Mouse (Mus musculus): ENCODE data around the gene Slc15a1. TPM values are rescaled to one million over a fixed set of nuclear protein-coding genes. Genes with fewer than 3 reads are reported as not detected.

The Slc15a1 gene
- polyA plus RNA-seq, 1 experiment: not detected

- H3K27me3 ChIP-seq (ENCODE audit: control insufficient read depth, insufficient read depth, insufficient read length): no peaks in the 10 kb centered on the region
- H3ac ChIP-seq (ENCODE audit: control insufficient read depth, insufficient read length, low read depth): no peak overlapping the region
- no peaks in the 10 kb centered on the region for H3K79me3 ChIP-seq (ENCODE audit: low read depth)
- H3K36me3 ChIP-seq (ENCODE audit: control insufficient read depth, insufficient read depth): no peaks in the 10 kb centered on the region
- H3K4me3 ChIP-seq (ENCODE audit: insufficient read depth, poor library complexity, severe bottlenecking): no peak overlapping the region
- H3K79me2 ChIP-seq (ENCODE audit: control insufficient read depth, insufficient read depth): no peaks in the 10 kb centered on the region
- TF ChIP-seq MYOG (IDR thresholded peaks at IDR 0.05; ENCODE audit: control insufficient read depth, extremely low read depth, insufficient read length) (no peak), FOSL1 (IDR thresholded peaks at IDR 0.05; ENCODE audit: insufficient read depth, low read length, poor library complexity, severe bottlenecking) (no peak), USF1 (IDR thresholded peaks at IDR 0.05; ENCODE audit: low read depth) (no peak), MYOD1 (IDR thresholded peaks at IDR 0.05; ENCODE audit: control insufficient read depth, insufficient read length, low read depth) (no peak), CTCF (IDR thresholded peaks at IDR 0.05; ENCODE audit: control insufficient read depth, insufficient read depth, insufficient read length) (no peak), MAX (IDR thresholded peaks at IDR 0.05) (no peak), CEBPB (IDR thresholded peaks at IDR 0.05; ENCODE audit: low read depth) (no peak)
These were observed 76.9 kb downstream of the Slc15a1 start for GRCm38 (mm10) chr14:121428148-121428547.

GRCm38 (mm10) chr14:121426743-121427142, 78.3 kb downstream of the Slc15a1 start:
- H3ac ChIP-seq (ENCODE audit: control insufficient read depth, insufficient read length, low read depth): no peak overlapping the region
- H3K79me3 ChIP-seq (ENCODE audit: low read depth): no peaks in the 10 kb centered on the region
- H3K36me3 ChIP-seq (ENCODE audit: control insufficient read depth, insufficient read depth): no peaks in the 10 kb centered on the region
- no peaks in the 10 kb centered on the region for H3K27me3 ChIP-seq (ENCODE audit: control insufficient read depth, insufficient read depth, insufficient read length)
- TF ChIP-seq MAX (IDR thresholded peaks at IDR 0.05) (no peak), USF1 (IDR thresholded peaks at IDR 0.05; ENCODE audit: low read depth) (no peak), FOSL1 (IDR thresholded peaks at IDR 0.05; ENCODE audit: insufficient read depth, low read length, poor library complexity, severe bottlenecking) (no peak), MYOD1 (IDR thresholded peaks at IDR 0.05; ENCODE audit: control insufficient read depth, insufficient read length, low read depth) (no peak), MYOG (IDR thresholded peaks at IDR 0.05; ENCODE audit: control insufficient read depth, extremely low read depth, insufficient read length) (no peak), CTCF (IDR thresholded peaks at IDR 0.05; ENCODE audit: control insufficient read depth, insufficient read depth, insufficient read length) (no peak), CEBPB (IDR thresholded peaks at IDR 0.05; ENCODE audit: low read depth) (no peak)
- H3K79me2 ChIP-seq (ENCODE audit: control insufficient read depth, insufficient read depth): no peaks in the 10 kb centered on the region
- no peak overlapping the region for H3K4me3 ChIP-seq (ENCODE audit: insufficient read depth, poor library complexity, severe bottlenecking)

GRCm38 (mm10) chr14:121425004-121425793, 79.9 kb downstream of the Slc15a1 start:
- no peak overlapping the region for H3ac ChIP-seq (ENCODE audit: control insufficient read depth, insufficient read length, low read depth)
- no peaks in the 10 kb centered on the region for H3K27me3 ChIP-seq (ENCODE audit: control insufficient read depth, insufficient read depth, insufficient read length)
- no peaks in the 10 kb centered on the region for H3K79me2 ChIP-seq (ENCODE audit: control insufficient read depth, insufficient read depth)
- H3K36me3 ChIP-seq (ENCODE audit: control insufficient read depth, insufficient read depth): no peaks in the 10 kb centered on the region
- no peak overlapping the region for H3K4me3 ChIP-seq (ENCODE audit: insufficient read depth, poor library complexity, severe bottlenecking)
- H3K79me3 ChIP-seq (ENCODE audit: low read depth): no peaks in the 10 kb centered on the region
- TF ChIP-seq MAX (IDR thresholded peaks at IDR 0.05) (no peak), FOSL1 (IDR thresholded peaks at IDR 0.05; ENCODE audit: insufficient read depth, low read length, poor library complexity, severe bottlenecking) (no peak), CEBPB (IDR thresholded peaks at IDR 0.05; ENCODE audit: low read depth) (no peak), CTCF (IDR thresholded peaks at IDR 0.05; ENCODE audit: control insufficient read depth, insufficient read depth, insufficient read length) (no peak), MYOG (IDR thresholded peaks at IDR 0.05; ENCODE audit: control insufficient read depth, extremely low read depth, insufficient read length) (no peak), USF1 (IDR thresholded peaks at IDR 0.05; ENCODE audit: low read depth) (no peak)

GRCm38 (mm10) chr14:121423341-121423751, 81.7 kb downstream of the Slc15a1 start:
- H3K79me2 ChIP-seq (ENCODE audit: control insufficient read depth, insufficient read depth): no peaks in the 10 kb centered on the region
- no peak overlapping the region for H3K4me3 ChIP-seq (ENCODE audit: insufficient read depth, poor library complexity, severe bottlenecking)
- no peak overlapping the region for H3ac ChIP-seq (ENCODE audit: control insufficient read depth, insufficient read length, low read depth)
- H3K79me3 ChIP-seq (ENCODE audit: low read depth): no peaks in the 10 kb centered on the region
- no peaks in the 10 kb centered on the region for H3K36me3 ChIP-seq (ENCODE audit: control insufficient read depth, insufficient read depth)
- H3K27me3 ChIP-seq (ENCODE audit: control insufficient read depth, insufficient read depth, insufficient read length): no peaks in the 10 kb centered on the region
- no peak for TF ChIP-seq MAX (IDR thresholded peaks at IDR 0.05)
- no peak for TF ChIP-seq CTCF (IDR thresholded peaks at IDR 0.05; ENCODE audit: control insufficient read depth, insufficient read depth, insufficient read length)
- no peak for TF ChIP-seq MYOD1 (IDR thresholded peaks at IDR 0.05; ENCODE audit: control insufficient read depth, insufficient read length, low read depth)
- no peak for TF ChIP-seq MYOG (IDR thresholded peaks at IDR 0.05; ENCODE audit: control insufficient read depth, extremely low read depth, insufficient read length)
- no peak for TF ChIP-seq FOSL1 (IDR thresholded peaks at IDR 0.05; ENCODE audit: insufficient read depth, low read length, poor library complexity, severe bottlenecking)
- TF ChIP-seq CEBPB (IDR thresholded peaks at IDR 0.05; ENCODE audit: low read depth): no peak
- no peak for TF ChIP-seq USF1 (IDR thresholded peaks at IDR 0.05; ENCODE audit: low read depth)

GRCm38 (mm10) chr14:121422664-121423340, 82.2 kb downstream of the Slc15a1 start:
- Histone ChIP-seq H3K36me3 (ENCODE audit: control insufficient read depth, insufficient read depth) (no peaks in the 10 kb centered on the region), H3K79me3 (ENCODE audit: low read depth) (no peaks in the 10 kb centered on the region), H3K79me2 (ENCODE audit: control insufficient read depth, insufficient read depth) (no peaks in the 10 kb centered on the region), H3ac (ENCODE audit: control insufficient read depth, insufficient read length, low read depth) (no peak overlapping the region), H3K27me3 (ENCODE audit: control insufficient read depth, insufficient read depth, insufficient read length) (no peaks in the 10 kb centered on the region), H3K4me3 (ENCODE audit: insufficient read depth, poor library complexity, severe bottlenecking) (no peak overlapping the region)
- TF ChIP-seq MAX (IDR thresholded peaks at IDR 0.05) (no peak), CTCF (IDR thresholded peaks at IDR 0.05; ENCODE audit: control insufficient read depth, insufficient read depth, insufficient read length) (no peak), FOSL1 (IDR thresholded peaks at IDR 0.05; ENCODE audit: insufficient read depth, low read length, poor library complexity, severe bottlenecking) (no peak), MYOD1 (IDR thresholded peaks at IDR 0.05; ENCODE audit: control insufficient read depth, insufficient read length, low read depth) (no peak), CEBPB (IDR thresholded peaks at IDR 0.05; ENCODE audit: low read depth) (no peak), MYOG (IDR thresholded peaks at IDR 0.05; ENCODE audit: control insufficient read depth, extremely low read depth, insufficient read length) (no peak), USF1 (IDR thresholded peaks at IDR 0.05; ENCODE audit: low read depth) (no peak)

Data from C2C12 (cell line).